Mouse (Mus musculus) c-Kit-positive CD71-negative TER-119-negative erythroid progenitor cells, embryonic 14.5 days (primary cell): Measurements from ENCODE around the gene Tmed3.

Experiments
- DNase-seq: peaks from one replicate; pipeline ENCODE4 v3.0.0-alpha.2; 2013; ENCODE audit warnings: low read depth

Gene Tmed3

DNA sequence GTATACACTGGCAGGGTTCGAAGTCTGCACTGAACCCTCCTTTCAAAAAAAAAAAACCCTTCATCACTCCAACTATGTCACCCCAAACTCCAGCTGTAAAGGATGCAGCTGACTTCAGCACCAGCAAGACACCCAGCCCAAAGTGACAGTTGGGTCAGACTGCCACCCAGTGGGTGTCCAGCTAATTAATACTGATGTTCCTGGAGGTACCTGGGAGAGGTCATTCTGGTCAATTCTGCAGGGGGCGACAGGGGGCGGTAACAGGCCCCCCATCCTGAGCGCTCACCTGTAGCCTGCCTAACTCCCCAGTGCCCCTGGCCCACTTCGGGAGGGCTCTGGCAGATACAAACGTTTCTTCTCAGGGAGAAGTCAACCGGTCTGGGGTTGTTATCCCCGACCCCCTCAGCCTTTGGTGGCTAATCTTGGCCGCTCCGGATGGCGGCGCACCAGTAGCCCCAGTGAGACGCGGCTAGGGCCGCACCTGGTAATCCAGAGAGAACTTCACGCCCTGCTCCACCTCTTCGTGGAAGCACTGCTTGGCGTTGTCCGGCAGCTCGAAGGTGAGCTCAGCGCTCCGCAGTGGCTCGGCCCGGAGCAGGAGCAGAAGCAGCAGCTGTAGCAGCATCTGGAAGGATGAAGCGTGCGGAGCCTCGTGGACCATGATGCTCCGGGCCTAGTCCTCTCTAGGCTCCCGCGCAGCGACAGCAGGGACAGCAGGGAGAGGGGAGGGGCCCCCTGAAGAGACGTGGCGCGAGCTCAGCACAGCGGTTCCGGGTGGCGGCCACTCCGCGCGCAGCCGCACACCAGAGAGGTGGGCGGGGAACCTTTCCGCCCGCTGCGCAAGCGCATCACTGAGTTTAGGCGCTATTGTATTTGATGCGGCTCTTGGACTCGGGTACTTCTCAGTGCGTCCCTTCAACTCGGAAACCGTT lies at the start of gene Tmed3:
TSS of gene Tmed3 (minus strand) at position 804 of the 932 bp plus-strand sequence.
- DNase-seq: peak; percentile 74

DNA sequence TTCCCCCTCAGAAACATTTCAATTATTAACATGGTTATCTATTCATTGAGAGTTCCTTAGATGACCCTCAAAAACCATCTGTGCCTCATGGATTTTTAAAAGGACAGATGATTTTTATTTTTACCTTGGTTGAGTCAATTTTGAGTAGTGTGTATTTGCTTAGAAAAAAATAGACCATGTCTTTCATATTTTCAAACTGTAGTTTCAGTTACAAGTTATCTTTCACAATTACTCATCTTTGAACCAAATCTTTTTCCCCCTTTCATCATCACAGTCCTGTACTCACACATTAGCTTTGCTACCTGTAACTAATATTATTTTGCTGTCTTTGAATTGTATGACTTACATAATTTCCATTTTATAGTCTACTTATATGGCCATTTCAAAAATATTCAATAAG lies 35.2 kb upstream of the Tmed3 start:
- no peak for DNase-seq

DNA sequence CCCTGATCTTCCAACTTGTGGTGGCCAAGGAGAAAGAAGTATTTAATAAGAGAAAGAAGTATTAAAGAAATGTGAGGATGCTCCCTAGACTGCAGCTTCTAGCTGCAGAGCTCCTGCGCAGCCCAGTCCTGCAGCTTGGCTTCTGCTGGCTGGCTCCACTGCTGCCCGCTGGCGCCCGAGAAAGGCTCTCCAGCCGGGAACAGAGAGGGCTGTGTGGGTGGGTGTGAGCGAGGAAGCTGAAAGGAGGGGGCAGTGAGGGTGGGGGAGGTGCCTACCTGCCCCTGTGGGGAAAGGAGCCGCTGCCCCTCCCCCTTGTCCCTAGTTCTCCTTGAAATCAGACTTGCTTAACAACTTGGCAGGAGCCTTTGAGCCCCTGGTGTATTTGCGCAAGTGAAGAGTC lies 33.4 kb upstream of the Tmed3 start, which contains the start of gene Ankrd34c:
TSS of gene Ankrd34c (minus strand) at position 181 of the 400 bp plus-strand sequence.
- no peak for DNase-seq

DNA sequence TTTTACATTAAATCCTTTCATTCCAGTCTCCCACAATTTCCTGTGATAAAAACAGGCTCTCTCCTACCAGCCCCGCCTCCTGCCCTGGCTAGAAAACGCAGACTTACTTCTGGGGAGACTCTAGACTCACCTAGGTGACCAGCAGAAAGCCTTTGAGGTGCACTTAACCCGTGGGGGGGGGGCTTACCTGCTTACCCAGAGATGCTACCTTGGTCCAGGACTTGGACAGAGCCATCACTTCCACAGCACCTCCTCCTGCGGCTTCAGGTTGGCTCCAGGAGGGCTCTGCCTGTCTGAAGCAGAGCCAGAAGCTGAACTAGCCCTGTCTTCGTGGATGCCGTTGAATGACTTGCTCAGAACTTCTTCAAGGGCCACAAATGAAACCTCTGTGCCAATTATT lies 33.0 kb upstream of the Tmed3 start:
- no peak for DNase-seq

DNA sequence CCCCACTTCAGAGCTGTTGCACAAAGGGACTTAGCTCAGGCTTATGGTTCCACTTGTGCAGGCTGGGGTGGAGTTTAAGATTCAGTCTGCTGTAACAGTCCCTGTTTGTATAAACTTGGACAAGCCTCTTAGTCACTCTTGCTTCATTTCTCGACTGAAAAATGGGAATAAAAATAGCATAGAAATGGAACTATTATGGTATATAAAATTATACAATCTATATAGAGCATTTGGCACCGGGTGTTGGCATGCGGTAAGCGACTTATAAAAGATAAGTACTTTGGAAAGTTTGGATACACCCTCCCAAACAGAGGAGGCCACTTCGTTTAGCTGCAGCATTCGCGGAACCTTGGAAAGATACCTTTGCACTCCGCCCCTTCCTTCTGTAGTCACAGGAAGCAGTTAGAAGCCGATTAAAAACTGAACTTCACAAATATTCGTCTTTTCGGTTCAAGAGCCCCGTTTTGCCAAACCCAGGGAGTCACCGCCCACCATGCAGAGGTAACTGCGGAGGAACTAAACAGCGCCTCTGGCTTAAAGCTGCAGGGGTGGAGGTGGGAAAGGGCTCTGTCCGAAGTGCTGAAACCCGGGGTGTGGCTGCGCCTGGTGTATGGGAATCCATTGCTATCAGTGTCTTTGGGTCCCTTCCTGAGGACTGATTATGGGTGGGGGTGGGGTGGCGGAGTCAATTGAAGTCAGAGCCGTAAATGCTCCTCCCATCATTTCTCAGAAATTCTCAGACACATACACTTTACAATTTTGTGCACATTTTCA lies 32.3 kb upstream of the Tmed3 start:
- peak; percentile 35 for DNase-seq

DNA sequence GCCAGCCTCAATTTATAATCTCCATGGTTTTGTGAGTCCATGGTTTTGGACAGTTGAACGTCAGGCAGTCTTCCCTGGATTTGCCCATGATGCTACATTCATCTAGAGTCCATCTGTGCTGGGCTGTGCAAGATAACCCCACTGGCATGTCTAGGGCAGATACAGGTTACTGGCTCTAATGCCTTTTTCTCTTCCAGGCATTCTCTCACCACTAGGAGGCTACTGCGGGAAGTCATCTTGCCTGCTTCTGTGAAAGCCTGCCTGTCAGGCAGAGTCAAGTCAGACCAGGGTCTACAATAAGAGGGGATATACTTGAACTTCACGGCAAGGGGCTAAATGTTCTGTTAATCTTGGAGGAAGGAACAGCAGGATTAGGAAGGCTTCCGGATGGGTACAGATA lies 2.0 kb upstream of the Tmed3 start:
- DNase-seq: no peak

DNA sequence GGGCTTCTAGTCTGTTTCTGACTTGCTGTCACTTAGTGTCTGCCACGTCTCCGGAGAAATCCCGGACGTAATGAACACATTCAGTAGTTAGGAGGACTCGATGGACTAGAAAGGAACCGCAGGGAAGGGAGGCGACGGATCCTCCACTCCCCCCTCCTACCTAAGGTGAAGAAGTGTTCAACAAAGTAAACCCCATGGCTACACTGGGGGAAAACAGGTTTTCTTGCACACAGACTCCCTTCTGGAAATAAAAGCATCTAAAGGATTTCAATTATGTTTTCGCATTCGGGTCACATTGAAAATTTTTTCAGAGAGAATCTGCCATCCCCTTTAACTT lies 297 bp upstream of the Tmed3 start:
- no peak for DNase-seq

DNA sequence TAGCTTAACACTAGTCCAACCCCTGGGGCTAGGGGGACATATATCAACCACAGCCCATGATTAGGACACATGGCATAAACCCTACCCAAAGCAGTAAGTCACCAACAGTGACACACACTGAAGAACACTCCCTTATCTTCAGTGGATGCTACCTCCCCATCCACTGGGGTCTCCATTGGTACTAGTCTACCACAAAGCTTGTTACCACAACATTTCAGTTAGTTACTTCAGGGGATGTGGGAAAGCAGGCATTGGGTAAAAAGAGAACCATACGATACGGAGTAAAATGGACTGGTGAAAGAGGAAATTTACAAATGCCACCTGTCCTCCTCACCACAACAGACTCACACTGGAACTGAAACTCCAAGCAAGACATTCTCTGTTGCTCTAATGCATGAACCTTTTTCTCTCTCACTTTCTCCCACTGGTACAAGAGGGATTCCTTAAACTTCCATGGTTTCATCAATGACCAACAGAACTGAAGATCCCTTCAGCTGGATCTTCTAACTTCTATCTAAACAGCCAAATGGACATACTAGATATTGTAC lies 3.9 kb downstream of the Tmed3 start:
- no peak for DNase-seq

DNA sequence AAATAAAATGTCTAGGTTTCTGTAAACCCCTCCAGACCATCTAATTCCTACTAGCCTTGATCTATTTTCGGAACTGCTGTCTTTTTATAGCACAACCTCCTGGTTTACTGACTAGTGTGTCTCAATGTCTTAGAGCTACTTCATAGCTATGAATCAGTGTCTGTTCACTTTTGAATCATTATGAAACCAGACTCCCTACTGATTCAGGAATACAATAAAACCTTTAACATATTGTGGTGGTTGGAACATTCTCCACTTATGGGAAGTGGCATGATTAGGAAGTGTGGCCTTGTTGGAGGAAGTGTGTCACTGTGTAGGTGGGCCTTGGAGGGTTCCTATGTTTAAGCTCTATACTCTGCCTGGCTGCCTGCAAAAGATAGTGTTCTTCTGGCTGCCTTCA lies 9.7 kb downstream of the Tmed3 start:
- DNase-seq: no peak

DNA sequence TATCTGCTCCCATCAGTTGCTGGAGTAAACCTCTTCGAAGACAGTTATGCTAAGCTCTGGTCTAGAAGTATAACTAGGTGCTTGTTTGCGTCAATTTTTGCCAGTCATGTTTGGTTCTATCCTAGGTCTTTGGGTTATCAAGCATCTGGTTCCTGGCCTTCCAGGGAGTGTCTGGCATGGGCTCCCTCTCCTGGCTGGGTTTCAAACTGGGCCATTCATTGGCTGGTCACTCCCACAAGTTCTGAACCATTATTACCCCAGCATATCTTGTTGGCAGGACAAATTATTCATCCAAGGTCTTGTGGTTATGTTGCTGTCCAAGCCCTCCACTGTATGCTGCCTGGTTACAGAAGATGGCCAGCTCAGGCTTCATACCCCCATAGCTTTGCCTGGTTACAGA lies 11.2 kb downstream of the Tmed3 start:
- DNase-seq: no peak

DNA sequence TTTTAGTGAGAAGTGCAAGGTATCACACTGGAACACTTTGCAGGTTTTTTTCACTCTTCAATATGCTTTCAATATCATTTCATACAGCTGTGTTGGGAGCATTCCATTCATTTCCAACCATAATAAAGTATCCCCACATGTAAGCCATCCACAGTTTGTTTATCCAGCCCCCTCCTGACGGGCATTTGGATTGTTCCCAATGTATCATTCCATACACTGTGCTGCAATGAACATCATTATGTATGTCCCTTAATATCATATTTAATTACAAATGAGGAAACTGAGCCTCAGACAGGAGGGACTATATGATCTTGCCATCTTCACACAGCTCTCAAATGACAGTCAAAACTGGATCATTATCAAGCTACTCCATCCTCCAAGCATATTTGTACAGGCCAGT lies 15.7 kb downstream of the Tmed3 start:
- no peak for DNase-seq

DNA sequence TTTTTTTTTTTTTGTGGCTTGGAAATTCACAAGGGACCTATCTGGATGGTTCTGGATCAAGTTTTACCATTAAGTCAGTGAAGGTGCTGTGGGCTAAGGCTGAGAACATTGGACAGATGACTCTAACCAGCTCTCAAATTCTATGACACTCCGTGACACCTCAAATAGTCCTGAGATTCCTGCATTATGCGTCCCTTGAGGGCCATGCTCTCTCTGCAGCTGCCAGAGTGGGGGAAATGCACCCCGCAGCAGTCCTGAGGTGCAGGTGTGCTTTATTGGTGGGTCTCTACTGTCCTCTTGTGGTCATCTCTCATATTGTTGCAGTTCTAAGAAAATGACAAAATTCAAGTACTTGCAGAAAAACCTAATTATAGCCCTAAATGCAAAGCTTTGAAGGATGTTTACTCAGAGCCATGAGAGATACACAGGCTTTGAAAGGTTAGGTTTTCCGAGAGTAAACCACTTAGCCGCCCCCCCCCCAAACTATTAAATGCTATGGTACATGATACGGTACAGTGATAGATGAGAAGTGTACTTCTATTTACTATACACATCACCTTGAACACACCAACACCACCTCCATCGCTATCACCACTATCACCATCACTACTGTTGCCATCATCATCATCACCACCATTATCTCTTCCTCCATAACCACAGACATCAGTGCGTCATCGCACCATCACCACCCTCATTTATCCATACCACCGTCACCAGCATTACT lies 17.2 kb downstream of the Tmed3 start:
- no peak for DNase-seq

DNA sequence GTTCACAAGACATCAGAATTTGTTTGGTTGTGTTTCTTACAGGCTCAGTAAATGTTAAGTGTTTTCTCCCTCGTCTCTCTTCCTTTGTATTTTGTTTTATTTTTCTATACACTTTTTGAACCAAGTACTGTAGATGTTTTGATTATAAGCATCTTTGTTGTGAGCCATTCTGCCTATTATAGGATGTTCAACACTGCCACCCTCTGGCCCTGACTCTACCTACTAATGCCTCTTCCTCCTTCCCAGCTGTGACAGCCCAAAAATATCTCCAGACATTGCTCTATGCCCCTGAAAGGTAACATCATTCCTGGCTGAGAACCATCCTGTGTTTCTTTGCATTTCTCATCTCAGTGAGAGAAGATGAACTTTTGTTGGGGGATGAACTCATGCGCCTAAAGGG lies 18.6 kb downstream of the Tmed3 start:
- no peak for DNase-seq

DNA sequence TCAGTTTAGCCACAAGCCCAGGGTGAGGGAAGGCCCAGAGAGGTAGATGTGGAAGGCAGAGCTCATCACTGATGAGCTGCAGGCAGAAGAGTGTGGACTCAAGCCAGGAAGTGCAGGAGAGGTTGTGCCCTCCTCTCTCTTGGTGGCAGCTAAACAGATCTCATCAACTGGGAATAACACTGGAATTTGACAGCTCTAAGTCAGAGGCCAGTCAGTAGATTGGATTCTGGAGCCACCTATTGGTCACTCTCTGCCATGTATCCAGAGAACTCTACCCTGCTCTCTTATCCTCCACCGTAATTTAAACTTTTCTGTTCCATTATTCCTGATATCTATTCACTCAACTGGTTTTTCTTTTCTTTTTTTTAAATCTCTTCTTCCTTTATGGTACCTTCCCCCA lies 25.9 kb downstream of the Tmed3 start:
- DNase-seq: no peak

DNA sequence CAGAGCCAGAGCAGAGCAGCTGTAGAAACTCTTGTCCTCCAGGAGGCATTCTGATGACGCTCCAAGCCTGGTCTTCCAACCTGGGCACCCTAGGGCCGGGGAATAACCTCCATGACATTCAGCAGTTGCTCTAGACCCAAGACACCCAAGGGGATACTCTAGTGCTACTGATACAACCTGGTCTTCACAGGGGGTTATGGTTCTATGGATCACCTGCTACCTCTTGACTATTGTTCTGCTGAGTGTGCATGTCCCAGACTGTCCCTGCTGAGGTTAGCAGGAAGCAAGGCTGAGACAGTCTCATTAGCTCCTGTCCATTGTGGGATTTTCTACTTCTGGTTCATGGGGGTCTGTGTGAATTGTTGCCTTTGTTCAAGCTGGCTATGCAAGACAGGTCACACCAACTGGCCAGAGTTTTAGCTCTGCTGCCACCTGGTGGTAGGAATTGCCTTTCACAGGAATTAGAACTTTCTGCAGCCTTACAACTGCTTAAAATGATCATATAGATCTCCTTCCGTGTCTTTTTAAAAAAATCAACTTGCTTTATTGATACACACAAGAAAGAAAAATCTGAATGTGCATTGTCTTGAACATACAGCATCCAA lies 30.8 kb downstream of the Tmed3 start:
- DNase-seq: peak; percentile 64

DNA sequence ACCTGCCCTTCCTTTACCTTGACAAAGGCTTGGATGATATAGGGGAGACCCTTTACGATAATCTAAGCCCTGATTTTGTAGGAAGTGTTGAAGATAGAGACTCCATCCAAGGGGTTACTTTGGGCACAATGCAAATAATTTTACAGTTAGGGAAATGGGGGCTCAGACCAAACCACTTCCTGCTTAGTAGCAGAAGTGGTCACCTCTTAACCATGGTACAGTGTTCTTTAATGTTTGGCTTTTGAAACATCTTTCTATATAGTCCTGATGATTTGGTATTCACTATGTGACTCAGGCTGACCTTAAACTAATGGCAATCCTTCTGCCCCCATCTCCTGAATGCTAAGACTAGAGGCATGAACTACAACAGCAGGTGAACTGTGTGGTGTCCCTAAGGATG lies 31.5 kb downstream of the Tmed3 start:
- no peak for DNase-seq

DNA sequence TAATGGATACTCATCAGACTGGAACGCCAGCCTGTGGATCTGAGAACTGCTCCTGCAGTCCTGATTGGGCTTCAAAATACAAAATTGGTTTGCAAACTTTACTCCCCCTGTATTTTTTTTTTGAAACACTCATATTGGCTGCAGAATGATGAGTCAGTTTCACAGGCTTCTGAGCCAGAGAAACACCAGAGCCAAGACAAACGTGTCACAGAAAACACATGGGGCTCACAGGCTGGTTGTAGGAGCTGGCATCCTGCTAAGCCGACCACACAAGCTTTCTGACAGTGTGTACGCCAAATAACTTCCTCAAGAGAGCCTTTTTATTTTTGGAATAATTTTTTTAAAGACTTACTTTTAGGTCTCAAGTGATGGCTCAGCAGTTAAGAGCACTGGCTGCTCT lies 35.0 kb downstream of the Tmed3 start:
- DNase-seq: no peak

DNA sequence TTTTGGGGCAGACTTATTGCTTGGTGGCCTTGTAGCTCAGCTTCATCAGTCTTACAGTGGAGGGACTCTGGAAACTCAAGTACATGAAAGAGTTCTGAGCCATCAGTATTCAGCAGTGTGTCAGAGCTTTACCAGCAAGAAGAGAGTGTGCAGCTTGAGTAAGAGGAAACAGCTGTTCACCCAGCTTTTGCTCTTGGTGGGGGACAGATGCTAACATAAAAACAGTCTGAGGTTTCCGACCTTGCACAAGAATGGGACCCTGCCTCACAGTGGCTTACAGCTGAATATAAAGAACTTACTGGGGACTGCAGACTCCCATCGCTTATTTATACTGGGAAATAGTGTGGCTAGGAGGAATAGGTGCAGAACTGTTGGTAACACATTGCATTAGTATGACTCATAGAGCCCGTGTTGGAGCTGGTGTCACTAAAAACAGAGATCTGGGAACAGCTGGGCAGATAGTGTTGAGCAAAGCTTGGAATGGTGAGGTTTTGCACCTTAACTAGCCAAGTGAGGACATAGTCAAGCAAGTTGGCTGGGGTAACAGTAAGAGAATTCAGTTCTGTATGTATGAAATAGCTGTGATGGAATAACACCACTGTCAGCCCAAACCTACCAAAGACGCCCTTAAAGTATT lies 37.4 kb downstream of the Tmed3 start:
- peak; percentile 16 for DNase-seq

DNA sequence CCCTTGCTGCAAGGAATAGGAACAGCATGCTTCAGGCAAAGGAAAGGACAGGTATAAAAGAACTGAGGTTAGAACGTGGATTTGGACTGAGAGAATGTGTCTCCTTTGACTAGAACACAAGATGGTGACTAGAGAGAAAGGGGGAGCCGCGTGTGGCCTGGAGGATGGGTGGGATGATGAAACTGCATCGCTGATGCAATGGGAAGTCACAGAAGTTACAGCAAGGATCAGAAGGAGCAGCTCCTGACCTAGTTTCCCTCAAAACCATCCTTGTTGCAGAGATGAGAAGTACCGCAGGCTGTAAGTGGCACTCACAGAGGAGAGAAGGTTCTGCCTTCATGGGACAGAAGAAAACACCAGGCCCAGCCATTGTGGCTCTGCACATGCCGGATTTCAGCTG lies 54.0 kb downstream of the Tmed3 start:
- DNase-seq: no peak
